Mouse (Mus musculus): ENCODE measurements at regions not wholly inside any gene's neighbourhood (a gene's known extent, or its start where the extent isn't known, plus 50 kb on each side); places are given as distances from the start of the nearest gene placed in this dataset.

- H3K36me3 ChIP-seq (ENCODE audit: control insufficient read depth in 1 of 2, insufficient read depth in 2 of 2, low read length in 2 of 2): no peaks in the 10 kb centered on the region
- peaks cover 0 to 3% of the 10 kb centered on the region in 2 experiments; a peak in 1 of 4 replicates for H3K27me3 ChIP-seq (ENCODE audit: control insufficient read depth in 1 of 2, insufficient read depth in 2 of 2, low read length in 2 of 2)
- no peak for TF ChIP-seq RAD21 (IDR thresholded peaks at IDR 0.05; ENCODE audit: low read depth, low read length)
- TF ChIP-seq MXI1 (IDR thresholded peaks at IDR 0.05; ENCODE audit: low read depth, low read length): no peak
- no peak for TF ChIP-seq GABPA (IDR thresholded peaks at IDR 0.05; ENCODE audit: low read depth, low read length)
- TF ChIP-seq SMC3 (IDR thresholded peaks at IDR 0.05; ENCODE audit: low read depth, low read length): no peak
- no peak for TF ChIP-seq NELFE (IDR thresholded peaks at IDR 0.05; ENCODE audit: low read depth, low read length)
- no peak for TF ChIP-seq ZKSCAN1 (IDR thresholded peaks at IDR 0.05; ENCODE audit: low read depth, low read length)
- TF ChIP-seq NRF1 (IDR thresholded peaks at IDR 0.05; ENCODE audit: insufficient read depth, low read depth, low read length, poor library complexity, severe bottlenecking): no peak
- no peaks in the 10 kb centered on the region for H3K79me2 ChIP-seq (ENCODE audit: control insufficient read depth, insufficient read depth, low read length, poor library complexity)
- H3K9ac ChIP-seq (ENCODE audit: control insufficient read depth, low read depth, low read length, poor library complexity, severe bottlenecking): no peak overlapping the region
- H3K9me3 ChIP-seq (replicated peaks; ENCODE audit: insufficient read depth, low read length): no peaks in the 10 kb centered on the region
- no peak for DNase-seq (ENCODE audit: low read depth, low spot score)
- H3K4me1 ChIP-seq (ENCODE audit: control insufficient read depth in 1 of 2, insufficient read depth in 2 of 2, low read length in 2 of 2): no peaks in the 10 kb centered on the region
- H3K27ac ChIP-seq (ENCODE audit: control insufficient read depth, low read depth, low read length): no peak overlapping the region
- no peak overlapping the region for H3K4me3 ChIP-seq (ENCODE audit: control insufficient read depth in 1 of 2, insufficient read depth in 1 of 2, low read depth in 2 of 2, low read length in 2 of 2)
These were observed 173.6 kb upstream of the Slc38a2 start for GRCm38 (mm10) chr15:96873126-96873525.

- Histone ChIP-seq H3K36me3 (ENCODE audit: control insufficient read depth in 1 of 2, insufficient read depth in 2 of 2, low read length in 2 of 2) (no peaks in the 10 kb centered on the region), H3K79me2 (ENCODE audit: control insufficient read depth, insufficient read depth, low read length, poor library complexity) (no peaks in the 10 kb centered on the region), H3K4me3 (ENCODE audit: control insufficient read depth in 1 of 2, insufficient read depth in 1 of 2, low read depth in 2 of 2, low read length in 2 of 2) (no peak overlapping the region), H3K27me3 (ENCODE audit: control insufficient read depth in 1 of 2, insufficient read depth in 2 of 2, low read length in 2 of 2) (no peaks in the 10 kb centered on the region; a peak in 1 of 4 replicates), H3K4me1 (ENCODE audit: control insufficient read depth in 1 of 2, insufficient read depth in 2 of 2, low read length in 2 of 2) (no peaks in the 10 kb centered on the region), H3K9me3 (replicated peaks; ENCODE audit: insufficient read depth, low read length) (no peaks in the 10 kb centered on the region), H3K9ac (ENCODE audit: control insufficient read depth, low read depth, low read length, poor library complexity, severe bottlenecking) (no peak overlapping the region), H3K27ac (ENCODE audit: control insufficient read depth, low read depth, low read length) (no peak overlapping the region)
- DNase-seq (ENCODE audit: low read depth, low spot score): no peak
- no peak for TF ChIP-seq GATA1 (IDR thresholded peaks at IDR 0.05; ENCODE audit: low read depth, low read length)
- TF ChIP-seq SMC3 (IDR thresholded peaks at IDR 0.05; ENCODE audit: low read depth, low read length): no peak
- TF ChIP-seq KAT2A (conservative IDR thresholded peaks at IDR 0.05; ENCODE audit: low read depth, low read length): no peak
- TF ChIP-seq CTCF (IDR thresholded peaks at IDR 0.05 in 2 of 3, conservative IDR thresholded peaks at IDR 0.05 in 1 of 3; ENCODE audit: control insufficient read depth in 1 of 3, insufficient read depth in 1 of 3, low read depth in 2 of 3, low read length in 3 of 3, poor library complexity in 1 of 3, severe bottlenecking in 1 of 3): no peak
- no peak for TF ChIP-seq HCFC1 (IDR thresholded peaks at IDR 0.05; ENCODE audit: low read depth, low read length)
- no peak for TF ChIP-seq TCF12 (IDR thresholded peaks at IDR 0.05; ENCODE audit: low read depth, low read length)
- TF ChIP-seq POLR2A (IDR thresholded peaks at IDR 0.05; ENCODE audit: control insufficient read depth in 1 of 2, insufficient read depth in 1 of 2, low read depth in 1 of 2, low read length in 2 of 2, poor library complexity in 1 of 2): no peak
- TF ChIP-seq ZMIZ1 (IDR thresholded peaks at IDR 0.05; ENCODE audit: low read depth, low read length): no peak
- TF ChIP-seq MYC (IDR thresholded peaks at IDR 0.05; ENCODE audit: low read depth, low read length): no peak
- TF ChIP-seq MAFK (IDR thresholded peaks at IDR 0.05; ENCODE audit: borderline replicate concordance, low read depth, low read length): no peak
- no peak for TF ChIP-seq ETS1 (IDR thresholded peaks at IDR 0.05; ENCODE audit: low read depth, low read length)
These were observed 168.2 kb upstream of the Slc38a2 start for GRCm38 (mm10) chr15:96867701-96868100.

All from MEL (cell line).